19 mouse cellular contexts compared by ENCODE assay signal in genomic region chr12:86936587-86937343, GRCm38 (mm10). TPM values are rescaled to one million over a fixed set of nuclear protein-coding genes. Genes with fewer than 3 reads are reported as not detected.
DNase-seq lines count a peak whose midpoint lies in the region; ATAC-seq and TF ChIP-seq lines count a peak whose summit lies in the region.
"Had no signal": no experiment of that assay in that cellular context is flagged by ENCODE, and none has a peak within 500 bp of the region (broad histone marks: within the 10 kb centered on the region; RNA-seq: fewer than 3 reads in every experiment).

No protein-coding gene starts in this region.

- H3K27me3 ChIP-seq in heart, embryonic 11.5 days (ENCODE audit: control insufficient read depth, insufficient read depth, low read length): no peaks in the 10 kb centered on the region
- H3K27me3 ChIP-seq in midbrain, embryonic 11.5 days (ENCODE audit: control insufficient read depth, insufficient read depth, low read length): no peaks in the 10 kb centered on the region
- H3K27me3 ChIP-seq in midbrain, embryonic 13.5 days: 0 out of 2 replicates have a peak, but pooled peaks cover 7% of the 10 kb centered on the region
- H3K27me3 ChIP-seq in lung, embryonic 16.5 days (ENCODE audit: control insufficient read depth, insufficient read depth, low read depth, low read length): no peaks in the 10 kb centered on the region
- H3K27me3 ChIP-seq: hindbrain, embryonic 15.5 days; megakaryocyte, embryonic 14.5 days had no signal

- ATAC-seq in heart, embryonic 11.5 days (replicated peaks; ENCODE audit: insufficient number of reproducible peaks, low FRiP score, low TSS enrichment): no peak
- ATAC-seq in midbrain, embryonic 11.5 days (ENCODE audit: low FRiP score): no peak
- ATAC-seq in midbrain, embryonic 13.5 days: no peak
- ATAC-seq in lung, embryonic 16.5 days (ENCODE audit: low read depth): 0 out of 2 replicates have a peak, but pooled peaks have one; percentile 55
- ATAC-seq: CD4-positive, CD25-positive, alpha-beta regulatory T cell, adult 4 months; forebrain, embryonic 16.5 days; intestine, embryonic 16.5 days had no signal

- no peak overlapping the region for H3K4me3 ChIP-seq in heart, embryonic 11.5 days (ENCODE audit: low read depth, low read length)
- no peak overlapping the region for H3K4me3 ChIP-seq in midbrain, embryonic 11.5 days (ENCODE audit: low read depth, low read length)
- H3K4me3 ChIP-seq in midbrain, embryonic 13.5 days (replicated peaks): no peak overlapping the region
- no peak overlapping the region for H3K4me3 ChIP-seq in lung, embryonic 16.5 days (ENCODE audit: low read length)
- no peak overlapping the region for H3K4me3 ChIP-seq in left cerebral cortex, adult 2 months
- H3K4me3 ChIP-seq: erythroblast, embryonic 14.5 days; hindbrain, embryonic 15.5 days; megakaryocyte, embryonic 14.5 days had no signal

- intact Hi-C loops in left cerebral cortex, adult 2 months (cut with DNase I): no loop called here

- H3K4me1 ChIP-seq in heart, embryonic 11.5 days (ENCODE audit: control insufficient read depth, insufficient read depth, low read length): peaks cover 5% of the 10 kb centered on the region; the same call in 1 of the 2 replicates
- peaks cover 21% of the 10 kb centered on the region for H3K4me1 ChIP-seq in midbrain, embryonic 11.5 days (ENCODE audit: control insufficient read depth, insufficient read depth, low read length)
- peaks cover 29% of the 10 kb centered on the region for H3K4me1 ChIP-seq in midbrain, embryonic 13.5 days (replicated peaks)
- H3K4me1 ChIP-seq in lung, embryonic 16.5 days (replicated peaks; ENCODE audit: control insufficient read depth, insufficient read depth, low read length): peaks cover 12% of the 10 kb centered on the region

- TF ChIP-seq CTCF in left cerebral cortex, adult 2 months (IDR thresholded peaks at IDR 0.05): no peak

- no peaks in the 10 kb centered on the region for H3K9me3 ChIP-seq in heart, embryonic 11.5 days (replicated peaks; ENCODE audit: control insufficient read depth, low read length)
- H3K9me3 ChIP-seq in midbrain, embryonic 11.5 days (ENCODE audit: control insufficient read depth, low read length): no peaks in the 10 kb centered on the region
- no peaks in the 10 kb centered on the region for H3K9me3 ChIP-seq in midbrain, embryonic 13.5 days
- no peaks in the 10 kb centered on the region for H3K9me3 ChIP-seq in lung, embryonic 16.5 days (ENCODE audit: control insufficient read depth, low read length)
- H3K9me3 ChIP-seq: G1E; hindbrain, embryonic 15.5 days; megakaryocyte, embryonic 14.5 days had no signal

- no peak overlapping the region for H3K4me2 ChIP-seq in heart, embryonic 11.5 days
- H3K4me2 ChIP-seq in midbrain, embryonic 11.5 days: no peak overlapping the region
- no peak overlapping the region for H3K4me2 ChIP-seq in midbrain, embryonic 13.5 days (replicated peaks)
- no peak overlapping the region for H3K4me2 ChIP-seq in lung, embryonic 16.5 days (ENCODE audit: low read depth, low read length)
- H3K4me2 ChIP-seq: hindbrain, embryonic 15.5 days had no signal

- no peaks in the 10 kb centered on the region for H3K36me3 ChIP-seq in heart, embryonic 11.5 days (ENCODE audit: control insufficient read depth, insufficient read depth, low read length)
- no peaks in the 10 kb centered on the region for H3K36me3 ChIP-seq in midbrain, embryonic 11.5 days (ENCODE audit: control insufficient read depth, insufficient read depth, low read length)
- H3K36me3 ChIP-seq in midbrain, embryonic 13.5 days: no peaks in the 10 kb centered on the region
- no peaks in the 10 kb centered on the region for H3K36me3 ChIP-seq in lung, embryonic 16.5 days (ENCODE audit: control insufficient read depth, insufficient read depth, low read length)
- H3K36me3 ChIP-seq: G1E; hindbrain, embryonic 15.5 days had no signal

- WGBS in heart, embryonic 11.5 days (ENCODE audit: insufficient replicate concordance): 73% methylated on average over 11 of the region's 11 CpGs
- 90% methylated on average over 11 of the region's 11 CpGs for WGBS in midbrain, embryonic 11.5 days
- 85% methylated on average over 11 of the region's 11 CpGs for WGBS in midbrain, embryonic 13.5 days
- 67% methylated on average over 11 of the region's 11 CpGs for WGBS in lung, embryonic 16.5 days

- peak; percentile 70 to 82 for DNase-seq in heart, adult 18-20 months
- DNase-seq in midbrain, embryonic 11.5 days (ENCODE audit: low spot score, missing footprints): peak; percentile 69
- peak; percentile 51 for DNase-seq in skeletal muscle tissue, adult 2 months (ENCODE audit: low read depth, low spot score)
- DNase-seq in left cerebral cortex, adult 2 months (ENCODE audit: extremely low spot score in 1 of 2, low spot score in 2 of 2): no peak
- no peak for DNase-seq in layer of hippocampus, adult 8-10 months (ENCODE audit: low spot score in 2 of 2)
- DNase-seq: cerebellum, postnatal 25 days; kidney, postnatal 10 days; thymus, postnatal 4 days had no signal

- H3K9ac ChIP-seq in heart, embryonic 11.5 days (ENCODE audit: low read depth, low read length): no peak overlapping the region
- no peak overlapping the region for H3K9ac ChIP-seq in midbrain, embryonic 11.5 days (ENCODE audit: low read length)
- H3K9ac ChIP-seq in midbrain, embryonic 13.5 days (replicated peaks): no peak overlapping the region
- H3K9ac ChIP-seq in lung, embryonic 16.5 days (ENCODE audit: low read length): no peak overlapping the region
- H3K9ac ChIP-seq: hindbrain, embryonic 15.5 days had no signal

- no peak overlapping the region for H3K27ac ChIP-seq in heart, embryonic 11.5 days (ENCODE audit: low read depth, low read length)
- H3K27ac ChIP-seq in midbrain, embryonic 11.5 days (ENCODE audit: low read depth, low read length): no peak overlapping the region
- no peak overlapping the region for H3K27ac ChIP-seq in midbrain, embryonic 13.5 days
- H3K27ac ChIP-seq in lung, embryonic 16.5 days (ENCODE audit: low read length): no peak overlapping the region
- no peak overlapping the region for H3K27ac ChIP-seq in left cerebral cortex, adult 2 months
- H3K27ac ChIP-seq: hindbrain, embryonic 15.5 days had no signal

RNA-seq across cellular contexts. Expression of gene Cipc, which starts 10.1 kb away (rescaled TPM):
- 10 to 100 TPM; 37.1 to 40.8 TPM for total RNA-seq in heart, adult 18-20 months (2021)
- polyA plus RNA-seq in heart, embryonic 11.5 days (2014; fragmentation: Nextera tagmentation; extraction: Ambion mirVana): 26.7 and 31.0 TPM in 2 replicates
- 37.9 and 38.4 TPM in 2 replicates for polyA plus RNA-seq in midbrain, embryonic 11.5 days (2014; fragmentation: Nextera tagmentation; extraction: Ambion mirVana)
- polyA plus RNA-seq in midbrain, embryonic 13.5 days (2015; fragmentation: Nextera tagmentation; extraction: Ambion mirVana): 49.8 and 51.2 TPM in 2 replicates
- 18.9 and 20.2 TPM in 2 replicates for polyA plus RNA-seq in lung, embryonic 16.5 days (2015; fragmentation: Nextera tagmentation; extraction: Ambion mirVana)
- 10 to 100 TPM; 79.8 to 91.6 TPM for total RNA-seq in left cerebral cortex, adult 2 months (2021)
- 10 to 100 TPM; 70.7 to 89.0 (median 86.1) TPM for total RNA-seq in layer of hippocampus, adult 8-10 months (2022)

RNA-seq across cellular contexts. Expression of gene Irf2bpl, which starts 52.2 kb away (rescaled TPM):
- 10 to 100 TPM; 30.0 to 30.5 TPM for total RNA-seq in heart, adult 18-20 months (2021)
- polyA plus RNA-seq in heart, embryonic 11.5 days (2014; fragmentation: Nextera tagmentation; extraction: Ambion mirVana): 18.9 and 26.9 TPM in 2 replicates
- polyA plus RNA-seq in midbrain, embryonic 11.5 days (2014; fragmentation: Nextera tagmentation; extraction: Ambion mirVana): 24.4 and 26.4 TPM in 2 replicates
- polyA plus RNA-seq in midbrain, embryonic 13.5 days (2015; fragmentation: Nextera tagmentation; extraction: Ambion mirVana): 65.3 and 75.5 TPM in 2 replicates
- 28.8 and 34.2 TPM in 2 replicates for polyA plus RNA-seq in lung, embryonic 16.5 days (2015; fragmentation: Nextera tagmentation; extraction: Ambion mirVana)
- 10 to 100 TPM; 74.3 to 80.8 TPM for total RNA-seq in left cerebral cortex, adult 2 months (2021)
- total RNA-seq in layer of hippocampus, adult 8-10 months (2022): 10 to 100 TPM; 61.7 to 72.0 (median 66.8) TPM

RNA-seq across cellular contexts. Expression of gene Zdhhc22, which starts 53.5 kb away (rescaled TPM):
- not detected for total RNA-seq in heart, adult 18-20 months (2021)
- polyA plus RNA-seq in heart, embryonic 11.5 days (2014; fragmentation: Nextera tagmentation; extraction: Ambion mirVana): 0.20 TPM in 1 of 2 replicates, not detected in the other
- polyA plus RNA-seq in midbrain, embryonic 11.5 days (2014; fragmentation: Nextera tagmentation; extraction: Ambion mirVana): 0.41 and 0.51 TPM in 2 replicates
- polyA plus RNA-seq in midbrain, embryonic 13.5 days (2015; fragmentation: Nextera tagmentation; extraction: Ambion mirVana): 6.0 and 7.1 TPM in 2 replicates
- 0.14 and 0.15 TPM in 2 replicates for polyA plus RNA-seq in lung, embryonic 16.5 days (2015; fragmentation: Nextera tagmentation; extraction: Ambion mirVana)
- total RNA-seq in left cerebral cortex, adult 2 months (2021): 10 to 100 TPM; 59.1 to 61.3 TPM
- total RNA-seq in layer of hippocampus, adult 8-10 months (2022): 10 to 100 TPM; 12.3 to 18.3 (median 13.7) TPM
- polyA plus RNA-seq: erythroblast, embryonic 14.5 days; G1E; liver, embryonic 16.5 days had no signal

Comparison
In these comparisons a context has a peak if more than half of its experiments do, and no peak if none do; other contexts are left out.
1. DNase-seq: peak in heart, adult 18-20 months (2 of 2), midbrain, embryonic 11.5 days (single experiment) and skeletal muscle tissue, adult 2 months (single experiment); none in left cerebral cortex, adult 2 months (0 of 2) and layer of hippocampus, adult 8-10 months (0 of 2).